14 mouse cellular contexts compared by ENCODE assay signal in the genomic region with DNA sequence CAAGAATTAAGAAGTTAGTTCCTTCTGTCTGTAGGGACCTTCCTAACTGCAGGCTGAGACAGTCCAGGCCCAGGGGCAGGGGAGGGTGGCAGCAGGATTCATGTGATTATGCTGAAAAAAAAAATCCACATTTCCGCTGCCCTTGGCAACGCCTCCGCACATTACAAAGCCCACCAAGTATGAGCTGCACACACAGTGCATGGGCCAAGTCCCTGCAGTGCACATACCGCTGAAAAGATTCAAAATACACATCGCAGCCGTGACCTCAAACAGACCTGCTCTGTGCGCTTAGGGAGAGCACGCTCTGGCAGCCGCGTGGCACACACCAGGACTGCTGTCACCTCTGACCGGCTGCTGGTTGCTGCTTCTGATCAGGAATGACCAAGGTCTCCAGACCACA.
DNase-seq lines count a peak whose midpoint lies in the region; ATAC-seq and TF ChIP-seq lines count a peak whose summit lies in the region.
"Had no signal": no experiment of that assay in that cellular context is flagged by ENCODE, and none has a peak within 500 bp of the region (broad histone marks: within the 10 kb centered on the region; RNA-seq: fewer than 3 reads in every experiment).

No protein-coding gene starts in this region.

- H3K4me3 ChIP-seq in gastrocnemius, adult 2 months = no peak overlapping the region
- H3K4me3 ChIP-seq in forebrain, embryonic 11.5 days (ENCODE audit: low read depth, low read length) = no peak overlapping the region
- H3K4me3 ChIP-seq in hindbrain, embryonic 16.5 days (ENCODE audit: low read length) = no peak overlapping the region
- no peak overlapping the region for H3K4me3 ChIP-seq in midbrain, postnatal 0 days (ENCODE audit: low read depth, low read length)
- H3K4me3 ChIP-seq: embryonic facial prominence, embryonic 12.5 days; layer of hippocampus, adult 2 months had no signal

- H3K4me1 ChIP-seq in forebrain, embryonic 11.5 days (replicated peaks; ENCODE audit: control insufficient read depth, insufficient read depth, low read length) = peaks cover 22% of the 10 kb centered on the region
- H3K4me1 ChIP-seq in hindbrain, embryonic 16.5 days (ENCODE audit: control insufficient read depth, insufficient read depth, low read depth, low read length) = peaks cover 17% of the 10 kb centered on the region
- H3K4me1 ChIP-seq in midbrain, postnatal 0 days (ENCODE audit: insufficient read depth, low read length) = peaks cover 19% of the 10 kb centered on the region

- intact Hi-C loops in gastrocnemius, adult 2 months (cut with DNase I) = no loop called here

- TF ChIP-seq CTCF in gastrocnemius, adult 2 months (IDR thresholded peaks at IDR 0.05) = no peak
- TF ChIP-seq CTCF in midbrain, postnatal 0 days (IDR thresholded peaks at IDR 0.05) = no peak

- H3K36me3 ChIP-seq in forebrain, embryonic 11.5 days (ENCODE audit: control insufficient read depth, insufficient read depth, low read length) = no peaks in the 10 kb centered on the region
- H3K36me3 ChIP-seq in hindbrain, embryonic 16.5 days (ENCODE audit: control insufficient read depth, insufficient read depth, low read length) = no peaks in the 10 kb centered on the region
- no peaks in the 10 kb centered on the region for H3K36me3 ChIP-seq in midbrain, postnatal 0 days (ENCODE audit: insufficient read depth, low read length)
- H3K36me3 ChIP-seq: embryonic facial prominence, embryonic 12.5 days; G1E had no signal

- no peak for ATAC-seq in forebrain, embryonic 11.5 days (replicated peaks; ENCODE audit: low FRiP score)
- ATAC-seq in hindbrain, embryonic 16.5 days = no peak
- ATAC-seq in midbrain, postnatal 0 days (ENCODE audit: low FRiP score) = no peak
- ATAC-seq in frontal cortex, adult (ENCODE audit: low TSS enrichment) = no peak

- 74% methylated on average over 11 of the region's 11 CpGs for WGBS in forebrain, embryonic 11.5 days
- 37% methylated on average over 11 of the region's 11 CpGs for WGBS in hindbrain, embryonic 16.5 days
- whole genome bisulfite sequencing in midbrain, postnatal 0 days = 42% methylated on average over 11 of the region's 11 CpGs

- no peak for DNase-seq in gastrocnemius, adult 2 months
- DNase-seq in gastrocnemius, postnatal 10 days = no peak
- no peak for DNase-seq in forebrain, embryonic 11.5 days (ENCODE audit: low spot score)
- DNase-seq in midbrain, postnatal 0 days (ENCODE audit: low spot score) = peak; percentile 44
- no peak for DNase-seq in B cell, adult 2 months
- no peak for DNase-seq in right cerebral cortex, postnatal 36 days (ENCODE audit: low spot score in 2 of 2)
- DNase-seq: gastrocnemius, postnatal 14 days; lung, postnatal 14 days; thymus, postnatal 14 days had no signal

- no peaks in the 10 kb centered on the region for H3K9me3 ChIP-seq in forebrain, embryonic 11.5 days (ENCODE audit: control insufficient read depth, low read length)
- H3K9me3 ChIP-seq in hindbrain, embryonic 16.5 days (ENCODE audit: control insufficient read depth, low read length) = no peaks in the 10 kb centered on the region
- H3K9me3 ChIP-seq in midbrain, postnatal 0 days (ENCODE audit: low read length) = no peaks in the 10 kb centered on the region
- H3K9me3 ChIP-seq: embryonic facial prominence, embryonic 12.5 days; G1E had no signal

- H3K27me3 ChIP-seq in forebrain, embryonic 11.5 days (ENCODE audit: control insufficient read depth, insufficient read depth, low read length) = no peaks in the 10 kb centered on the region
- no peaks in the 10 kb centered on the region; the same call in 1 of the 2 replicates for H3K27me3 ChIP-seq in hindbrain, embryonic 16.5 days (replicated peaks; ENCODE audit: control insufficient read depth, insufficient read depth, low read length)
- H3K27me3 ChIP-seq in midbrain, postnatal 0 days (ENCODE audit: insufficient read depth, low read length) = no peaks in the 10 kb centered on the region; the same call in 1 of the 2 replicates
- H3K27me3 ChIP-seq: embryonic facial prominence, embryonic 12.5 days had no signal

- H3K4me2 ChIP-seq in forebrain, embryonic 11.5 days (ENCODE audit: low read depth, low read length, severe bottlenecking) = no peak overlapping the region
- H3K4me2 ChIP-seq in hindbrain, embryonic 16.5 days (ENCODE audit: low read length) = no peak overlapping the region
- no peak overlapping the region for H3K4me2 ChIP-seq in midbrain, postnatal 0 days (ENCODE audit: low read depth, low read length, poor library complexity, severe bottlenecking)
- H3K4me2 ChIP-seq: embryonic facial prominence, embryonic 12.5 days had no signal

- no peak overlapping the region for H3K9ac ChIP-seq in forebrain, embryonic 11.5 days (ENCODE audit: low read length)
- H3K9ac ChIP-seq in hindbrain, embryonic 16.5 days (ENCODE audit: low read depth, low read length) = no peak overlapping the region
- H3K9ac ChIP-seq in midbrain, postnatal 0 days (replicated peaks; ENCODE audit: low read length, poor library complexity, severe bottlenecking) = no peak overlapping the region
- H3K9ac ChIP-seq: embryonic facial prominence, embryonic 12.5 days had no signal

- H3K27ac ChIP-seq in gastrocnemius, adult 2 months = 0 out of 2 replicates have a peak overlapping the region, but pooled peaks have one; percentile 6
- H3K27ac ChIP-seq in forebrain, embryonic 11.5 days (ENCODE audit: low read depth, low read length) = peak overlapping the region; percentile 83
- H3K27ac ChIP-seq in hindbrain, embryonic 16.5 days (ENCODE audit: low read depth, low read length) = peak overlapping the region; percentile 62
- H3K27ac ChIP-seq in midbrain, postnatal 0 days (ENCODE audit: low read depth, low read length) = peak overlapping the region; percentile 66
- H3K27ac ChIP-seq: embryonic facial prominence, embryonic 12.5 days; layer of hippocampus, adult 2 months had no signal

Comparison
In these comparisons a context has a peak if more than half of its experiments do, and no peak if none do; other contexts are left out.
1. H3K27ac ChIP-seq: peak in every context shown above with its lines; median percentile 83 in forebrain, embryonic 11.5 days; 66 in midbrain, postnatal 0 days; 62 in hindbrain, embryonic 16.5 days; 6 in gastrocnemius, adult 2 months.